Mouse (Mus musculus) intestine, embryonic 14.5 days (tissue): ENCODE results near the gene Kctd14. TPM values are rescaled to one million over a fixed set of nuclear protein-coding genes. Genes with fewer than 3 reads are reported as not detected.
A peak's percentile ranks its signal among the peaks of the same experiment; 100 is the strongest.
"Not testable (repeated sequence)": the region's sequence is repeated elsewhere in the genome, so short reads cannot be mapped to it uniquely, and the experiment has no call there.

Source experiments
- ATAC-seq: fragments of 200-750 bp; cut with Nextera tagmentation; replicated peaks from 2 replicates; pipeline ENCODE4 v1.8.0; 2017; ENCODE audit warnings: low read depth, moderate number of reproducible peaks, moderate TSS enrichment, moderate library complexity; ENCODE audit not compliant: low FRiP score, low TSS enrichment
- DNase-seq: peaks from one replicate; pipeline ENCODE4 v3.0.0-alpha.2; 2018; ENCODE audit warnings: low spot score
- H3K27ac ChIP-seq: fragments of 300-500 bp; sonication (generic); 2 replicates; pipeline ENCODE4 v1.5.1; 2014; ENCODE audit warnings: low read depth, mild to moderate bottlenecking, control low read depth
- H3K27me3 ChIP-seq: fragments of 300-500 bp; sonication (generic); replicated peaks from 2 replicates; pipeline ENCODE4 v1.6.1; 2014; ENCODE audit warnings: low read length, control low read depth; ENCODE audit not compliant: control insufficient read depth, insufficient read depth
- H3K36me3 ChIP-seq: fragments of 300-500 bp; sonication (generic); 2 replicates; pipeline ENCODE4 v1.6.1; 2014; ENCODE audit warnings: low read length, control low read depth; ENCODE audit not compliant: control insufficient read depth, insufficient read depth
- H3K4me1 ChIP-seq: fragments of 300-500 bp; sonication (generic); replicated peaks from 2 replicates; pipeline ENCODE4 v1.6.1; 2014; ENCODE audit warnings: low read length, control low read depth, mixed read lengths; ENCODE audit not compliant: control insufficient read depth, insufficient read depth
- H3K4me2 ChIP-seq: fragments of 300-500 bp; sonication (generic); 2 replicates; pipeline ENCODE4 v1.6.1; 2014; ENCODE audit warnings: low read length
- H3K4me3 ChIP-seq: fragments of 300-500 bp; sonication (generic); 2 replicates; pipeline ENCODE4 v1.5.1; 2014; ENCODE audit warnings: low read depth, low read length, control low read depth, mixed read lengths
- H3K9ac ChIP-seq: fragments of 300-500 bp; sonication (generic); 2 replicates; pipeline ENCODE4 v1.6.1; 2014; ENCODE audit warnings: mild to moderate bottlenecking, low read length
- H3K9me3 ChIP-seq: fragments of 300-500 bp; sonication (generic); 2 replicates; pipeline ENCODE4 v1.6.1; 2016; ENCODE audit warnings: low read length, control low read depth; ENCODE audit not compliant: control insufficient read depth
- WGBS: fragments of 180-500 bp; shearing (Covaris S2); extraction: QIAGEN DNeasy Blood & Tissue Kit; methylation state at CpG from one replicate; pipeline ENCODE4 v1.1.7; 2014; 5-methylcytosine and 5-hydroxymethylcytosine counted together
- polyA plus RNA-seq: library from polyadenylated mRNA; unstranded; fragments of >200 nt; fragmentation: Nextera tagmentation; extraction: Ambion mirVana; gene quantifications from 2 replicates; pipeline ENCODE4 v1.2.1, GENCODE M21; 2014

Gene Kctd14
- polyA plus RNA-seq = 1.7 and 2.2 TPM in 2 replicates

DNA sequence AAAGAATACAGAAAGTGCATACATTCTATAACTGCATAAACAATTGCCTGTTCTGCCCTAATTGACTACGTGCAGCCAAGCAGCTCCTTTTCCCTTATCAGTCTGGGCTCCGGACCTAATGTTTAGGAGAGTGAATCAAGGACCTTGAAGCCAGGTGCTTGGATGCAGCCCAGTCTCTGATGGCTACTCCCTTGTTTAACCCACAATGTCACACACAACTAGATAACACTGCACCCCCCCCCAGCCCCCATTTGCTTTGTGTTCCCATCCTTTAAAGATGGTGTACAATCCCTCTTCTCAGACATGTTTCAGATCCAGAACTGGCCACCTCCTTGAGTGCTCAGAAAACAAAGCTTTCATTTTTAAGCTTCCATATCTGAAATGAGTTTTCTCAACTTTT is at the start of gene Kctd14:
Gene Kctd14, plus strand, starts transcription at position 301 of the 400 bp plus-strand sequence.
- DNase-seq, H3K9me3 ChIP-seq, H3K36me3 ChIP-seq, H3K4me3 ChIP-seq, ATAC-seq, H3K4me1 ChIP-seq, H3K4me2 ChIP-seq, H3K27me3 ChIP-seq, H3K27ac ChIP-seq, H3K9ac ChIP-seq: not testable (repeated sequence)
- WGBS = 54% methylated on average over 2 of the region's 2 CpGs

DNA sequence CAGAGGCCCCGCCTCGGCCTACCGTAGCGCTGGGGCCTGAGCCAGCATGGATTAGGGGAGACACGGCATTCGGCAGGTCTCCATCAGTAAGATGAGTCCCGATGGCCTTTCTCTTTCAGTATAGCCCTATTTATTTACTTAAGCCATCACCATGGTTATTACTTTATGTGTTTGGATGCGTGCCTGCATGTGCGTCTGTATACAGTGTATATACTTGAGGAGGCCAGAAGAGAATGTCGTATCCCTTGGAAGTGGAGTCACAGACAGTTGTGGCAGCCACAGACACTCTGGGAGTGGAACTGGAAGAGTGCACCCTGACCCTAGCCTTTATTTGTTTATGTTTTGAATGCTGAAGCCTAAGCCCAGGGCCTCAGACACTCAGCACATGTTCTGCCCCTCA is 44.0 kb upstream of the Kctd14 start:
- H3K9me3 ChIP-seq = 0 out of 2 replicates have a peak, but pooled peaks cover 3% of the 10 kb centered on the region
- ATAC-seq = no peak; the same call in 1 of the 2 replicates
- peaks cover 30% of the 10 kb centered on the region for H3K36me3 ChIP-seq
- H3K4me1 ChIP-seq = no peaks in the 10 kb centered on the region
- H3K27ac ChIP-seq = no peak overlapping the region
- H3K4me2 ChIP-seq = no peak overlapping the region
- H3K4me3 ChIP-seq = no peak overlapping the region
- H3K27me3 ChIP-seq = no peaks in the 10 kb centered on the region
- DNase-seq = no peak
- 77% methylated on average over 10 of the region's 10 CpGs for whole genome bisulfite sequencing
- H3K9ac ChIP-seq = no peak overlapping the region

DNA sequence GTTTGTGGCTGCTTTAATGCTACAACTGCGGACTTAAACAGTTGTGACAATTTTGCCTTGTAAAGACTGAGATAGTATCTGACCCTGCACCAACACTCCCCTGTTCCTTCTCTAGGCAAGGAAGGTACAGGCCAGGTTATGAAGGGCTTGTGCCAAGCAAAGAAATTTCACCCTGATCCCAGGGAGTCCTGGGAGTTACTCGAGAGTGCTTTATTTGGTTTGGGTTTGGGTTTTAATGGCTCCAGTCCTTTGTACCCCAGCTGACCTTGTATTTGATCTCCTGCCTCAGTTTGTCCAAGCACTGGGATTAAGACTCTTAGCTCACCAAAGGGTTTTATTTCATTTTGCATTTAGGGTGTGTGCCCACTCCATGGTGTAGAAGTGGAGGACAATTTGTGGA is 40.0 kb upstream of the Kctd14 start:
- no peaks in the 10 kb centered on the region for H3K27me3 ChIP-seq
- no peak overlapping the region for H3K9ac ChIP-seq
- DNase-seq = no peak
- H3K9me3 ChIP-seq = 0 out of 2 replicates have a peak, but pooled peaks cover 3% of the 10 kb centered on the region
- 93% methylated on average over 2 of the region's 2 CpGs for WGBS
- no peaks in the 10 kb centered on the region for H3K4me1 ChIP-seq
- no peak overlapping the region for H3K4me2 ChIP-seq
- no peak overlapping the region for H3K27ac ChIP-seq
- ATAC-seq = no peak
- H3K4me3 ChIP-seq = no peak overlapping the region
- peaks cover 30% of the 10 kb centered on the region for H3K36me3 ChIP-seq

DNA sequence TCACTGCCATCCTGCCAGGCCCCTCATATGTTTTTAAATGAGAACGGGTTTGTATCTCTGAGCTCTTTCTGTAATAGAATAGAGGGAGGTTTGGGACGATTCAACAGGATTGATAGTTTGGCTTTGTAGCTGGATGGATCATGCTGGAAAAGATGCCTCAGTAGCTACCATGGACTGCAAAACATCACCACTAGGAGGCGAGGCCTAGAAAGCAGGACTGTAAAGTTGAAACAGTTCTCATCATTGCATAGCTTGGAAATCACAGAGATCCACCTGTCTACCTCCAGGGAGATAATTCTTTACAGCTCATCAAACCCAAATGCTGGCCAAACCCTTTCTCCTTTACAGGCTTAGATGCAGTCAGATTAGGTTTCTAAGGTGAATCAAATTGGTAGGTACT is 39.5 kb upstream of the Kctd14 start:
- Histone ChIP-seq H3K27ac (no peak overlapping the region), H3K9ac (no peak overlapping the region), H3K9me3 (0 out of 2 replicates have a peak, but pooled peaks cover 3% of the 10 kb centered on the region), H3K36me3 (peaks cover 30% of the 10 kb centered on the region), H3K27me3 (no peaks in the 10 kb centered on the region), H3K4me1 (no peaks in the 10 kb centered on the region), H3K4me3 (no peak overlapping the region), H3K4me2 (no peak overlapping the region)
- ATAC-seq = no peak
- no peak for DNase-seq
- 82% methylated on average over 3 of the region's 3 CpGs for WGBS

DNA sequence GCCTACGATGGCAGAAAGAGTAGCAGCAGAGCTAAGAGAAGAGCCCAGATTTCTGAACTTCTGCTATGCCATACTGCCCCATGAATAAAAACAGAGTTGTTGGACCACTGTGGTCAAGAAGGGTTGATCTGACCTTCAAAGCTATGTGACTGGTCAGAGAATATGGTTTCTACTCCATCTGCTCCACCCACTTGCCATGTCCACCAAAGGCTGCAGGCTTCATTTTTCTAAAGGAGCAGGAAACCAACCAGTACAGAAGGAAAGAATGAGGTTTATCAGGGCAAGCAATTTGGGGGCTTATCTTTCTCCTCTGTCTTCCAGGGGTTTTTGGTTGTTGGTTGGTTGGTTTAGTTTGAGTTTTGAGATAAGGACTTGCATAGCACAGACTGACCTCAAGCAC is 37.1 kb upstream of the Kctd14 start:
- Histone ChIP-seq H3K4me3 (no peak overlapping the region), H3K4me2 (no peak overlapping the region), H3K36me3 (peaks cover 17% of the 10 kb centered on the region), H3K27ac (no peak overlapping the region), H3K9ac (no peak overlapping the region), H3K27me3 (no peaks in the 10 kb centered on the region), H3K9me3 (0 out of 2 replicates have a peak, but pooled peaks cover 3% of the 10 kb centered on the region), H3K4me1 (no peaks in the 10 kb centered on the region)
- DNase-seq (no peak), ATAC-seq (no peak)
- 88% methylated on average over 1 of the region's 1 CpGs for WGBS

DNA sequence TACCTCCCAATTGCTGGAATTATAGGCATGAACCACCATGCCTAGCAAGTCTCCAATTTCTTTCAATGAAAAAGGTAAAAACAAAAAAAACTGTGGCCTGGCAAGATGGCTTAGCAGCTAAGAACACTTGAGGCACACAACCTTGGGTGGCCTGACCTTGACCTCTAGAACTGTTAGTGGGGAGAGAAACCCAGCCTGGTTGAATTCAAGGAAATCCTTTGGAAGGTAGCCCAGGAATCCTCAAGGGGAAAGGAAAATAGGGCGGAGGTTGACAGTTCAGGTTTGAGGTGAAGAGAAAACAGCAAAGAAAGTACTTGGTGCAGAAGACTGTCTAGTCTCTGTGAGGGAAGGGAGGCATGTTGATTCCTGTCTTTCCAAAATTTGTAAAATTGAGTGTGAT is 36.7 kb upstream of the Kctd14 start:
- peaks cover 13% of the 10 kb centered on the region for H3K36me3 ChIP-seq
- no peak for ATAC-seq
- no peaks in the 10 kb centered on the region for H3K27me3 ChIP-seq
- no peak overlapping the region for H3K4me2 ChIP-seq
- DNase-seq = no peak
- H3K4me3 ChIP-seq = no peak overlapping the region
- H3K9me3 ChIP-seq = 0 out of 2 replicates have a peak, but pooled peaks cover 3% of the 10 kb centered on the region
- no peak overlapping the region for H3K9ac ChIP-seq
- WGBS = 71% methylated on average over 1 of the region's 1 CpGs
- H3K27ac ChIP-seq = no peak overlapping the region
- H3K4me1 ChIP-seq = no peaks in the 10 kb centered on the region

DNA sequence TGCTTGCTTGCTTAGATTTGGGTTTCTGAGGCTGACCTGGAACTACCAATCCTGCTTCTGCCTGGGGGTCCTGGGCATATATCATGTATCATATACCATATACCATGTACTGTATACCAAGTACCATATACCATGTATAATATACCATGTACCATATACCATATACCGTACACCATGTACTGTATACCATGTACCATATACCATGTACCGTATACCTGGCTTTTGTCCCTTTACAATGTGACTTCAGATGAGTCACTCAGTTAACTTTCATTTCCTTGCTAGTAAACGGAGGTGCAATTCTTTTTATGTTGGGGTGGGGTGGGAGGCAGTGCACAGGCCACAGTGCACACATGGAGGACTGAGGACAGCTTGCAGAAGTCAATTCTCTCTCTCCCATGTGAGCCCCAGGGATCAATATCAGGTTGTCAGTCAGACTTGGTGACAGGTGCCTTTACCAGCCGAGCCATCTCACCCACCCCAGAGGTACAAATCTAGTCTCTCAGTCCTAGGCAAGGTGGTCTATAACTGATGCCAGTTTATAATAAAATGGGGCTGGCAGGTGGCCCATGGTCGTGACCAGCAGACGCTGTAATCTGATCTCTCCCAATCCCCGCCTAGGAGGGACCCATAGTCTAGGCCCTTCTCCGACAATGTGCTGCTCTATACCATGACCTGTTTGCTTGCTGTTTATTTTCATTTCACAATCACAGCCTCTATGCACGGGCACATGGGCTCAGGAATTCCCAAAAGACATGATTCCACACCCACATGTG is 36.0 kb upstream of the Kctd14 start:
- Histone ChIP-seq H3K27me3 (no peaks in the 10 kb centered on the region), H3K9ac (no peak overlapping the region), H3K4me2 (no peak overlapping the region), H3K4me1 (no peaks in the 10 kb centered on the region), H3K9me3 (0 out of 2 replicates have a peak, but pooled peaks cover 2% of the 10 kb centered on the region), H3K4me3 (no peak overlapping the region), H3K36me3 (peaks cover 6% of the 10 kb centered on the region; the same call in 1 of the 2 replicates), H3K27ac (no peak overlapping the region)
- ATAC-seq = 0 out of 2 replicates have a peak, but pooled peaks have one; percentile 11
- no peak for DNase-seq
- WGBS = 49% methylated on average over 9 of the region's 9 CpGs

DNA sequence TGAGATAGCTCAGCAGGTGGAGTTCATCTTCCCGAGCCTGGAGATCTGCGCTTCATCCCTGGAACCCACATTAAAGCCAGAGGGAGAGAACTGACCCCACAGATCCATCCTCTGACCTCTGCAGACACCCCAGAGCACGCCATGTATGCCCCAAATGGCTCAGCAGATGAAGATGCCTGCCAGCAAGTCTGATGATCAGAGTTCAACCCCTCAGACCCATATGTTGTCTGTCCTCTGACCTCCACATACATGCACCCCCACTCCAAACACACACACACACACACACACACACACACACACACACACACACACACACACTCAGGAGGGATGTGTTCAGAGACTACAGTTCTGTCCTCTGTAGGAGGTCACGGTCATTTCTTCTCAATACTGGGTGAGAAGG is 34.6 kb upstream of the Kctd14 start:
- no peak overlapping the region for H3K4me2 ChIP-seq
- H3K4me3 ChIP-seq = no peak overlapping the region
- WGBS = 86% methylated on average over 4 of the region's 4 CpGs
- ATAC-seq (no peak), DNase-seq (no peak)
- H3K4me1 ChIP-seq = no peaks in the 10 kb centered on the region
- no peaks in the 10 kb centered on the region for H3K36me3 ChIP-seq
- no peak overlapping the region for H3K9ac ChIP-seq
- H3K9me3 ChIP-seq = no peaks in the 10 kb centered on the region
- no peaks in the 10 kb centered on the region for H3K27me3 ChIP-seq
- no peak overlapping the region for H3K27ac ChIP-seq
